In the genomic region with DNA sequence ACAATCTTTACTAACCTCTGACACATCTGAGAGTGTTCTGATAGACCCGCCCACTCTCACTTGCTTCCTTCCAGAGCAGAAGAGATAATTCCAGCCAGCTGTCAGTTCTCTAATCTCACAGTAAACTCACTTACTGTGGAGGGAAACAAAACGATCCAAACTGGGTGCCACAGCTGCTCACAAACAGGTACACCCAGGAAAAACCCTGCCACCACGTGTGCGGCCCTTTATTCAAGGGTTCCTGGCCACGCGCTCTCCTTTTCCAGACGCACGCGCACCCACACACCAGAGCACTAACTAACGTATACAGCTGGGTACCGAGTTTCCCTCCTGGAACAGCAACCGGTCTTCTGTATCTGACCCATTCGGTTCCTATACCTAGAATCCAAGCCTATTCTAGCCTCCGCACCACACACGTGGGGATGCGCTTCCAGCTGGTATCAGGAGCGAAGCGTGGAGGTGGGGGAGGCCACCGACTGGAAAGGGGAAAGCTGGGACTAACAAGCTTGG, we compare ENCODE assay signal across 8 mouse cellular contexts. TPM values are rescaled to one million over a fixed set of nuclear protein-coding genes. Genes with fewer than 3 reads are reported as not detected.
A peak's percentile ranks its signal among the peaks of the same experiment; 100 is the strongest.
DNase-seq lines count a peak whose midpoint lies in the region; ATAC-seq and TF ChIP-seq lines count a peak whose summit lies in the region.

No protein-coding gene starts in this region.

- peak; percentile 31 to 73 for DNase-seq in adrenal gland, adult (ENCODE audit: inconsistent age in 2 of 2, low spot score in 1 of 2)
- DNase-seq in adrenal gland, postnatal 4 days (ENCODE audit: low spot score in 2 of 2): no peak
- no peak for DNase-seq in neural tube, embryonic 11.5 days (ENCODE audit: low spot score)
- DNase-seq in neural tube, embryonic 10.5 days (ENCODE audit: extremely low spot score, low spot score): no peak
- DNase-seq in liver, embryonic 14.5 days (ENCODE audit: low read depth in 3 of 3, low spot score in 3 of 3): no peak
- DNase-seq in frontal cortex, postnatal 14 days (ENCODE audit: low spot score in 2 of 2): no peak

- no peaks in the 10 kb centered on the region for H3K36me3 ChIP-seq in neural tube, embryonic 11.5 days (ENCODE audit: control insufficient read depth, insufficient read depth, low read length)
- no peaks in the 10 kb centered on the region for H3K36me3 ChIP-seq in heart, embryonic 16.5 days (ENCODE audit: control insufficient read depth, insufficient read depth)
- no peaks in the 10 kb centered on the region for H3K36me3 ChIP-seq in liver, embryonic 14.5 days (replicated peaks; ENCODE audit: control insufficient read depth, insufficient read depth, low read depth)
- no peaks in the 10 kb centered on the region for H3K36me3 ChIP-seq in small intestine, adult 2 months (ENCODE audit: control insufficient read depth, insufficient read depth, low read length)

- no peak for TF ChIP-seq CTCF in liver, embryonic 14.5 days (IDR thresholded peaks at IDR 0.05; ENCODE audit: low read depth)
- TF ChIP-seq CTCF in small intestine, adult 2 months (IDR thresholded peaks at IDR 0.05; ENCODE audit: extremely low read depth, insufficient read length, insufficient replicate concordance, low read depth, low read length): no peak

- peak overlapping the region; percentile 99 for H3K4me2 ChIP-seq in neural tube, embryonic 11.5 days (ENCODE audit: low read depth)
- peak overlapping the region; percentile 98 for H3K4me2 ChIP-seq in heart, embryonic 16.5 days (ENCODE audit: low read depth, low read length)
- peak overlapping the region; percentile 79 for H3K4me2 ChIP-seq in liver, embryonic 14.5 days (ENCODE audit: low read depth)

- TF ChIP-seq POLR2A in small intestine, adult 2 months (IDR thresholded peaks at IDR 0.05; ENCODE audit: low read depth, low read length): no peak

- 2% methylated on average over 19 of the region's 19 CpGs for WGBS in neural tube, embryonic 11.5 days
- 3% methylated on average over 19 of the region's 19 CpGs for WGBS in heart, embryonic 16.5 days
- WGBS in liver, embryonic 14.5 days (ENCODE audit: insufficient replicate concordance): under 1% methylated on average over 19 of the region's 19 CpGs
- WGBS in small intestine, adult 2 months: 1% methylated on average over 19 of the region's 19 CpGs

- H3K27ac ChIP-seq in neural tube, embryonic 11.5 days (ENCODE audit: low read depth, low read length): no peak overlapping the region
- no peak overlapping the region for H3K27ac ChIP-seq in heart, embryonic 16.5 days (ENCODE audit: low read length)
- H3K27ac ChIP-seq in liver, embryonic 14.5 days: no peak overlapping the region
- peak overlapping the region; percentile 82; the same call in 1 of the 2 replicates for H3K27ac ChIP-seq in small intestine, adult 2 months (ENCODE audit: insufficient read depth, low read depth, low read length)

- H3K9me3 ChIP-seq in neural tube, embryonic 11.5 days (ENCODE audit: control insufficient read depth, low read length): no peaks in the 10 kb centered on the region
- H3K9me3 ChIP-seq in heart, embryonic 16.5 days (replicated peaks; ENCODE audit: control insufficient read depth, low read length): no peaks in the 10 kb centered on the region
- H3K9me3 ChIP-seq in liver, embryonic 14.5 days (ENCODE audit: control insufficient read depth, low read length): no peaks in the 10 kb centered on the region

- H3K27me3 ChIP-seq in neural tube, embryonic 11.5 days (ENCODE audit: control insufficient read depth, insufficient read depth, low read length): peaks cover 20% of the 10 kb centered on the region
- no peaks in the 10 kb centered on the region for H3K27me3 ChIP-seq in heart, embryonic 16.5 days (ENCODE audit: control insufficient read depth, insufficient read depth, low read length)
- H3K27me3 ChIP-seq in liver, embryonic 14.5 days (ENCODE audit: control insufficient read depth, insufficient read depth, low read length): peaks cover 45% of the 10 kb centered on the region
- no peaks in the 10 kb centered on the region for H3K27me3 ChIP-seq in small intestine, adult 2 months (ENCODE audit: control insufficient read depth, insufficient read depth, low read length)

- peak overlapping the region; percentile 70 for H3K9ac ChIP-seq in neural tube, embryonic 11.5 days (ENCODE audit: low read length)
- peak overlapping the region; percentile 83 for H3K9ac ChIP-seq in heart, embryonic 16.5 days (ENCODE audit: low read length)
- H3K9ac ChIP-seq in liver, embryonic 14.5 days (replicated peaks): no peak overlapping the region

- H3K4me1 ChIP-seq in neural tube, embryonic 11.5 days (ENCODE audit: control insufficient read depth, insufficient read depth, low read length): peaks cover 10% of the 10 kb centered on the region
- H3K4me1 ChIP-seq in heart, embryonic 16.5 days (ENCODE audit: control insufficient read depth, insufficient read depth, low read length): peaks cover 23% of the 10 kb centered on the region
- peaks cover 3 to 14% of the 10 kb centered on the region in 2 experiments; a peak in 3 of 4 replicates for H3K4me1 ChIP-seq in liver, embryonic 14.5 days (replicated peaks; ENCODE audit: control insufficient read depth in 2 of 2, insufficient read depth in 2 of 2, low read length in 1 of 2)
- peaks cover 27% of the 10 kb centered on the region for H3K4me1 ChIP-seq in small intestine, adult 2 months (ENCODE audit: control insufficient read depth, insufficient read depth, insufficient read length, low read length)

- TF ChIP-seq EP300 in liver, embryonic 14.5 days (IDR thresholded peaks at IDR 0.05; ENCODE audit: low read depth): no peak

- no peak for ATAC-seq in neural tube, embryonic 11.5 days (ENCODE audit: insufficient read depth, low FRiP score, low TSS enrichment)
- no peak for ATAC-seq in heart, embryonic 16.5 days (replicated peaks; ENCODE audit: extremely low read depth, insufficient read depth, low FRiP score)
- ATAC-seq in liver, embryonic 14.5 days (ENCODE audit: insufficient read depth): no peak

- H3K4me3 ChIP-seq in neural tube, embryonic 11.5 days (ENCODE audit: low read depth, low read length): peak overlapping the region; percentile 66
- H3K4me3 ChIP-seq in heart, embryonic 16.5 days (ENCODE audit: low read length): peak overlapping the region; percentile 68
- peak overlapping the region; percentile 44 to 61 for H3K4me3 ChIP-seq in liver, embryonic 14.5 days (ENCODE audit: insufficient read depth in 1 of 2, low read depth in 2 of 2, low read length in 2 of 2)
- H3K4me3 ChIP-seq in small intestine, adult 2 months (ENCODE audit: low read depth, low read length): peak overlapping the region; percentile 79

RNA-seq across cellular contexts. Expression of gene Gfod1, which starts 1.3 kb away (rescaled TPM):
- 10 to 100 TPM; 10.3 to 10.4 TPM for total RNA-seq in adrenal gland, postnatal 4 days (2021)
- polyA plus RNA-seq in neural tube, embryonic 11.5 days (2014; fragmentation: Nextera tagmentation; extraction: Ambion mirVana): 0.66 and 0.78 TPM in 2 replicates
- polyA plus RNA-seq in heart, embryonic 16.5 days (2015; fragmentation: Nextera tagmentation; extraction: Ambion mirVana): 0.92 and 0.93 TPM in 2 replicates
- polyA plus RNA-seq in liver, embryonic 14.5 days (2012; rRNA removed): 0.41 and 0.50 TPM in 2 replicates
- 0.20 and 0.42 TPM in 2 replicates for polyA plus RNA-seq in liver, embryonic 14.5 days (2014; fragmentation: Nextera tagmentation; extraction: Ambion mirVana)
- polyA plus RNA-seq in small intestine, adult 2 months (2012; rRNA removed): 1.8 and 4.3 TPM in 2 replicates

Comparison
In these comparisons a context has a peak if more than half of its experiments do, and no peak if none do; other contexts are left out.
1. DNase-seq: peak in adrenal gland, adult (2 of 2); none in adrenal gland, postnatal 4 days (0 of 2), neural tube, embryonic 11.5 days (single experiment), neural tube, embryonic 10.5 days (single experiment), liver, embryonic 14.5 days (0 of 3) and frontal cortex, postnatal 14 days (0 of 2).
2. Peak in every context shown above with its lines, with median percentiles within 50 percentile points of each other: H3K4me2 ChIP-seq and H3K4me3 ChIP-seq.